Mouse (Mus musculus): ENCODE results near the gene Nedd9.
A peak's percentile ranks its signal among the peaks of the same experiment; 100 is the strongest.

Gene Nedd9

DNA sequence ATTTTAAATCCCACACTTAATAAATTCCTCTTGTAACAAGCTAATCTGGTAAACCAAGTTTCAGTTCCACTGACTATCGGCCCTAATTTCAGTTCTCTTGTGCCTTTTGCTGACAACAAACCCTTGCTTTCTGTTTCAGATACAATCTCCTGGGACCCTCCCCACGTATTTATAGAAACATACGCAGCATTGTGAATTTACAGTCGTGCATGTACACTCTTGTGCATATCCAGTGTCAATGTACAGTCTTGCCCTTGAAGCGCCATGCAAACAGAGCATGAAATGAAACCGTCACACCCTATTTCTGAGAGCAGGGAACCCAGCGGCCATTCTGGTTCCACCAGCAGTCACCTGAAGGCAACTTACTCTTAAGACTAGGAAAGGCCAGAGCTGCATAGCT, 4.4 kb upstream of the Nedd9 start:
- DNase-seq: no peak

- no peak for DNase-seq
Measured at GRCm38 (mm10) chr13:41490282-41490681, 3.1 kb upstream of the Nedd9 start.

GRCm38 (mm10) chr13:41489705-41490275, 2.6 kb upstream of the Nedd9 start:
- peak in 1 of 2 experiments; percentile 22 for DNase-seq

GRCm38 (mm10) chr13:41487409-41487743, 214 bp upstream of the Nedd9 start:
- no peak for DNase-seq

DNA sequence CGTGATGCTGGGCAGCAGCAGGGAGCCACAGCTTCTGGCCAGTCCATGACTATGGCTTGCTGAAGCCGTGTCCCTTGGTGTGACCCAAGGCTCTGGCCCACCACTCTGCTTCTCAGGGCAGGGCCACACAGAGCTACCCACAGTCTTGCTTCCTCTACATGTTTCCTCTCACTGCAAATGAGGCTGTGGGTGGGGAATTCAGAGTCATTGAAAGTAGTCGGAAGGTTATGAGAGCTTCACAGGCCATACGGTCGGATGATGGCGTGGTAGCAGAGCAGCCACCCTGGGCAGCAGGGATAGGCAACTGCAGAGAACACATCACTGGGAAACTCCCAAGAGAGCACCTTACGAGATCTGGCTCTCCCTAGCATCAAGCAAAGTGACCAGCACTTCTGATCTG, 3.2 kb downstream of the Nedd9 start:
- no peak for DNase-seq

- DNase-seq: no peak
Measured at GRCm38 (mm10) chr13:41482408-41483011, 4.7 kb downstream of the Nedd9 start.

DNA sequence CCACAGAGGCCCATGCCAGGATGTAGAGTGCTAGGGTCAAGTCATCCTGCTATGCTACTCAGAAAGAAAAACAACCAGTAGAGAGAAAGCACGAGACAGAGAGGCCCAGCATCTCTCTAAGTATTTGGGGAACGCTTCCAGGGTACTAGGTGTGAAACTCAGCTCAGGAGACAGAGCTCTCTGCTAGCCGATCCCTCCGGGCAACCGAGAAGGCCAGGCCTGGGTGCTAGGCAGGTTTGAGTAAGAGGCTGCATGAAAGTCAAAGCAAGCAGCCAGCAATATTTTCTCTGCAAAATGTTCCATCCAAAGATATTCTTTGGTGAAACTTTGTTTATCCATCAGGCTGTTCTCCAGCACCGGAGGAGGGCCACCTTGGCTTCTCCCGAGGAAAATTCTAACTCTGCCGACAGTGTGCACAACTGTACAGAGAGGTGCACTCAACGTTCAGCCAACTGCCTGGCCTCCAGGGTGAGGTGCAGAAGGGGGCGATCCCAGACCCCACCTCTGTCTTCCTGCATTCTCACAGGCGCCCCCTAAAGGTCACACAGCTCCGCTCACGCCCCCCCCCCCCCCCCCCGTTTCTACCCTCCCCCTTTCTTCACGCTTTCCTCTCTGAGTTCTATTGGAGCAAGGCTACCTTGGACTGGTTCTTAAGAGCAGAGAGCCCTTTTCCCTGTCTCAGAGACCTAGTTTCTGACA, 7.3 kb downstream of the Nedd9 start:
- DNase-seq: no peak

DNA sequence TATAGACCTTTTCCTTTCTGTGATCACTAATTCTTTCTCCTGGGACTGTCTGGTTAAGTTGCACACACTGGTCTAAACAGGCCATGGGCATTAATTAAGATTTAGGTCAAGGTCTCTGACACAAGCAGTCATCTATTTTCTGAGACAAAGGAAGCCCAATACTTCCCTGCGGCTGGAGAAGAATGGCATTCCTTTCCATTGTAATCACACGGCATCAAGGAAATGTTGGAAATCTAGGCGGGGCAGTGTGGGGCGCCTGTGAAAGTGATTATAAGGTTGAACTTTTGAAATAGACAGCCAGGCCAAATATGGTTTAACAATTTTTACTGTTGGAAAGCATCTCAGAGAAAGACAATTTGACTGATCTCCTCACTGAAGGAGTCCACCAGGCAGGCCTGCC, 10.9 kb downstream of the Nedd9 start:
- DNase-seq: peak in 1 of 2 experiments; percentile 32

GRCm38 (mm10) chr13:41474365-41474764, 12.8 kb downstream of the Nedd9 start:
- no peak for DNase-seq

DNA sequence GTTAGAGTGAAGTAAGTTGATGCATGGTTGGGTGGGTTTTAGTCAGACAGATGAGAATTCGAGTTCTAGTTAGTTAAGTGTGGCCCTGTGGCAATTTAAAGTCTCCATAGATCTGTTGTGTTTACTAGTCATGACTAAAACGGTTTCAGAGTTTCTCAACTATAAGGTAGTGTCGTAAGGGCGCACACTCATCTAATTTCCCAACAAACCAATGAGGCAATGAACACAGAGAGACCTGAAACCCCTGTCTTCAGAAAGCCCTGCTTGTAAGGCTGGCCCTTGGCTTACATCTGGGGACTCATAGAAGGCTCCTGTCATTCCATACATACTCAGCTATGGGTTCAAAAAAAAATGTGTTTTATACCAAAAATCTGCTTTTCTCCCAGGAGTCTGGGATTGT, 13.7 kb downstream of the Nedd9 start:
- DNase-seq: no peak

- no peak for DNase-seq
Measured at GRCm38 (mm10) chr13:41472878-41473424, 14.2 kb downstream of the Nedd9 start.

- DNase-seq: no peak
Measured at GRCm38 (mm10) chr13:41468277-41468676, 18.9 kb downstream of the Nedd9 start.

- peak; percentile 61 to 72 for DNase-seq
Measured at GRCm38 (mm10) chr13:41467036-41467435, 20.1 kb downstream of the Nedd9 start.

DNA sequence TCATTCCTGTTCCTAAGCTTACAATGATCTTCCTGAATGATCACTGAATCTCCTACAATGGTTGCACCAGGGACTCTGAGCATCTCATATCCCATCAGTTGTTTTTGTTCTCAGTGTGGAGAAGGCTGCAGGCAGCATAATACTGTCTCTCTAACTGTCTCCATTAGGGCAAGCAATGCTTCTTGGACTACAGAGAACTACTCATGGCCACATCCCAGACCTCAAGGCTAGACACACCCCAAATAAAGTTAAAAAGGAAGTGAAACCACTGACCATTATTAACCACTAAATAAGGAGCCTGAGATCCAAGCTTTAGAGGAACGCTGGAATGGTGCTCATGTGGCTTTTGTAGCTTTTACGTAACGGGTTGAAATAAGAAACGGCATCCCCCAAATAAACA, 20.5 kb downstream of the Nedd9 start:
- peak in 1 of 2 experiments; percentile 17 for DNase-seq

- DNase-seq: peak; percentile 36 to 53
Measured at GRCm38 (mm10) chr13:41466191-41466590, 21.0 kb downstream of the Nedd9 start.

DNA sequence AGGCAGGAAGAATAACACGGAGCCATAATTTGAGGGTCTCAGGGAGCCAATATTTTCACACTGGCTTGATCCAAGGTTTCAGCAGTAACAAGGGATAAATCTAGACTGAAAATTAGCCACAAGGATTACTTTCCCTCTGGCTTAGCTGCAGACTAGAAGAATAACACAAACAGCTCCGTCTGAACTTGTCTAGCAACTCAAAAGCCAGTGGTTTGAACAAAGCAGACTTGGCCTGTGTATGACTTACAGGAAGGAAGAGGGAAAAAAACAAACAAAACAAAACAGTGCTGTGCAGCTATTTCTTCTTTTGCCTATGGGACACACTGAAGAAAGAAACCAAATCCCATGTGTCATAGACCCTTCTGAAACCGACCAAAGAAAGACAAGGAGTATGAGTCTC, 25.7 kb downstream of the Nedd9 start:
- DNase-seq: no peak

DNA sequence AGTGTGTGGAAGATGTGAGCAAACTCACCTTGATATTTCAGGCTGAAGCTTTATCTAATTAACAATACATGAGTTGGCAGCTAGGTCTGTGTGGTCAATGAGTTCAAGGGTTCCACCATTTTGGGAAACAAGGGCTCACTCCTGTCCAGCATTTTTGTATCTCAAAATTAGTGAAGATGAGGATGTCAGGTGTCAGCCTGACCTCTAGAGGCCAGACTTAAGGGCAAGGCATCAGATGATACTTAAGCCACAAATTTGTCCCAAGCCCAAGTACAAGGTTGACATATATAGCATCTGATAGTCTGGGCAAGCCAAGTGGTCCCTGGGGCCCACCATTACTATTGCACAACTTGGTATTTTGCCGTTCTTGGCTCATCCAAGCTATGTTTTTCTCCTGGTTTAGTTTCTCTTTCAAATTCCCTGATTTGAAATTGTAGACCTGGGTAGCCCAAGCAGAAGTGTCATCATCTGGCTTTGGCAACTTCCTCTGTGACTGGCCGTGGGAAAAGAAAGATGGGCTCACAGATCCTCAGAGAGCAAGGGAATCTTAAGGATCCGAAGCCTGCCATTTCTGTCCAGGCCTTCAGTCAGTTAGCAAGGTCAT, 27.4 kb downstream of the Nedd9 start:
- DNase-seq: no peak

DNA sequence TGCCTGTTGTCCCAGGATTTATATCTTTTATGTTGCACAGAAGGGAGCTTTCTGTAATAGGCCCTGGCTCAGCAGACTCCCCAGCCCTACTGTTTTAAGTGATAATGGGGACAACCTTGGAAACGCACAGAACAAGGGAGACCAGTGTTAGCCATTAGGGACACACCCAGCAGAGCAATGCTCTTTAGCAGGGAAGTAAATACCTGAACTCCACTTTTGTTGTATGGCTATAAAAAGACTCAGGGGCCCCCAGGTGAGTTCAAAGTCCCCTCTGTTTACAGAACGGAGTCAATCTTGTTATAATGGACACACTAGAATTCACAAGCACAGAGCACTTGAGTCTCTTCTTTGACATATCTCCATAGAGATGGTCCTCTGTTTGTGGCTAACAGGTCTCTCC, 28.5 kb downstream of the Nedd9 start:
- DNase-seq: no peak

DNA sequence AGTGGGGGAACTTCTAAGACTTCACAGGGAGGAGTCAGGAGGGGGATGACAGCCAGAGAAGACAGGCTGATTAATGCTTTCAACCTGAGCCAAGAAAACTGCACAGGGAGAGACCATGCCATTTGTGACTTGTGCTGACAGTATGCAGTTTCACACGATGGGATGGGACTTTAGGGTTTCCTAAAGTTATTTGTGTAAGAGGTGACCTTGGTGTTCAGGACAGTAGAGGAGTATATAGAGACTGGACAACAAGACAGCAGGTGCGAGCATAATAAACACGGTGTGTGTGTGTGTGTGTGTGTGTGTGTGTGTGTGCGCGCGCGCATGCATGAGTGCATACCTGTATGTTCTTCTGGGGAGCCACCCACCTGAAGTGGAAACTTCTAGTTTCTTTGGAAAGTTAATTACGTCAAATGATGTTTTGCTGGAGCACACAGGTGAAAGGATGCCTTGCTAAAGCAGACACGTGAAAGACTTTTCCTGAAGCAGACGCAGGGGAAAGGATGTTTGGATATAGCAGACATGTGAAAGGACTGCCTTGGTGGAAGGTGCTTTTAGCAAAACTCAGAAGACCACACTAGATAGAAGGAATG, 29.3 kb downstream of the Nedd9 start:
- DNase-seq: peak in 1 of 2 experiments; percentile 42

DNA sequence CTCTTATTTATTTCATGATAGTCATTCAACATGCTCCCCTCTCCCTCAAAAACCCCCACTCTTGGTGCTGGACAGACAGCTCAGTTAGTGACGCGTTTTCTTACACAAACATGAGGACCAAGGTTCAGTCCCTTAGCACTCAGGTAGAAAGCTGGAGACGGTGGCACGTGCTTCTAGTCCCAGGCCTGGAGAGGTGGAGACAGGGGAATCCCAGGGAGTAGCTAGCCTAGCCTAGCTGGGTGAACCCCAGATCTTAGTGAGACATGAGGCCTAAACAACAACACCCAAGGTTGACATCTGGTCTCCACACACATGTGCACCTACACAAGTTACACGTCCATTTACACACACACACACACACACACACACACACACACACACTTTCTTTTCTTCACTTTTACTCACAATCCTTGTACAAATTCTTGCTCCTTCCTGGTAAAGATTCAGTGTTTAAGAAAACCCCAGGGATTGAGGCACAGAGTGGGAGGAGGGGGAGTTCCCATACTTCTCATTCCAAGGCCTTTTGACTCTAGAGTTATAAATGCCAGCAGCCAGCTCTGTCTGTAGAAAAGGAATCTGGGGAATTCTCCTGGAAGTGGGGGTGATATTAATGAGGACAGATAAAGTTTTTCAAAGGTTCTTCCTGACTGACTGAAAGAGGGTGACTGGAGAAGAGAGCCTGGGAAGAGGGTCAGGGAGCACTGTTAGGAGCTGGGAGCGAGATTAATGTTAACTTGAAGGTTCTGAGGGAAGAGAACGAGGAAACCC, 29.9 kb downstream of the Nedd9 start:
- DNase-seq: peak; percentile 30 to 57

DNA sequence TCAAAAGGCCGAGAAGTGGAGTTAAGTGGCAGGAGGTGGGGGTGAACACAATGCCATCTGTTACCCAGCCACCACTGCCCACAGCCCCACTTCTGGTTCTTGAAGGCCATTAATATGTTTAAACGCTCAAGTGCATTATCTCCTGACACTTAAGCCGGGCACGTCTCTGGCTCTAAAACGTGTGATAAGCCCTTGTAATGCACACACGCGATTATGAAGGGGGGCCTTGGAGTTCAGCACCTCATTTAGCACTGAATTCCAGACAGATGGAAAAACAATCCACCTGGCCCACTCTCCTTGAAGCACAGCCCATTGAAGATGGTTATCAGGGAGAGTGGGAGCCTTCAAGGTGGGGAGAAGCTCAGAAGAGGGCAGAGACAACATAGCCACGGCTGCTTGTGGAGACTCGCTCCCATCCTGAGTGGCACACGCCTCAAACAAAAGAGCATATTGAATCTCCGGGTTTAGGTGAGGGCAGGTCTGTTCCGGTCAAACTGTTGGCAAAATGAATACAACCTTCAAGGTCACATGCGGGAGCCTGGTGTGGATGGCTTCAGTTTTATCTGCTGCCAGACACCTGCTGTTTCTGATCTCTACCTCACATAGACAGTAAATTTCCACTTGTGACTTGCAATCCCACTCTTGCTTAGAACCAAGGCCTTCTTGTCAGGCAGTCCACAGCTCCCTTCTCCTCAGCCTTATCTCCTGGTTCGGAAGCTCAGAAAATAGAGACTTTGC, 30.7 kb downstream of the Nedd9 start:
- no peak for DNase-seq
